Mouse (Mus musculus): ENCODE measurements around the gene Ptprt. TPM values are rescaled to one million over a fixed set of nuclear protein-coding genes. Genes with fewer than 3 reads are reported as not detected.
"Not testable (repeated sequence)": the region's sequence is repeated elsewhere in the genome, so short reads cannot be mapped to it uniquely, and the experiment has no call there.

The Ptprt gene
- polyA plus RNA-seq, 2 experiments from 2014 or later = not detected

GRCm38 (mm10) chr2:161511880-161512570 lies 1148.9 kb downstream of the Ptprt start:
- ATAC-seq = not testable (repeated sequence)

GRCm38 (mm10) chr2:161511101-161511759 lies 1149.7 kb downstream of the Ptprt start:
- no peak for ATAC-seq

DNA sequence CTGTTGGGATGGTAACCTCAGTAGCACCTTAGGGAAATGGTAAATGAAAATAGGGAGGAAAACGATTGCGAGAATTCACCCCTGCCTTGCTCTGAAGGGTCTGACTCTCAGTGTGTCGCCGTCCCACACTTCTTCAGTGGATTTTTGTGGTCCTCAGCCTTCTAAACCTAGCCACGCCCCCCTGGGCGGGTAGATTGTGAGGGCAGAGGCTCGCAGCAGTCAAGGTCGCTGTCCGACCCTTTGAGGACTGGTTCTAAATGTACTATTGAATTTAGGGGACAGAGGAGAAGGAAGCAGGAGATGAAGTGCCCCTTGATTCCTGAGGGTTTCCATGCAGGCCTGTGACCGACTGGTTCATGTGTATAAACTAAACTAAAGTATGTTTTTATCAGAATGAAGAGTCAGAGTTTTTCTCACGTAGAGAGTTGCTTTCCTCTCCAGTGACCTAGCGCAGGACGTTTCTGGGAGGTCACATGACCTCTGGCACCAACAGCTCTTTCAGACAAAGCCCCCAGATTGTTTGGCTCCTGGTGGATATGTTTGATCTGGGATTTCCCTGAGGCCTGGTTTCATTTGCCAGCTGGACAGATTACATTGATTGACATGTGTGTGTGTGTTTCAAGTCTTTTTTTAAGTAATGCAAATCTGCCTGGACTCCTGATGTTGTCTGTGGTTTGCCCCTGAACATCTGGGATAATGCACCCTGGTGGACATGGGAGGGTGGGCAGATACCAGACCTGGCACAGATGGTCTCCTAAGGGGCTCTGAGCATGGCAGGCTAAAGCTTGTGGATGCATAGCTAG lies 1161.6 kb downstream of the Ptprt start:
- no peak for ATAC-seq

- no peak for ATAC-seq
Measured at GRCm38 (mm10) chr2:161498449-161499096, 1162.4 kb downstream of the Ptprt start.

DNA sequence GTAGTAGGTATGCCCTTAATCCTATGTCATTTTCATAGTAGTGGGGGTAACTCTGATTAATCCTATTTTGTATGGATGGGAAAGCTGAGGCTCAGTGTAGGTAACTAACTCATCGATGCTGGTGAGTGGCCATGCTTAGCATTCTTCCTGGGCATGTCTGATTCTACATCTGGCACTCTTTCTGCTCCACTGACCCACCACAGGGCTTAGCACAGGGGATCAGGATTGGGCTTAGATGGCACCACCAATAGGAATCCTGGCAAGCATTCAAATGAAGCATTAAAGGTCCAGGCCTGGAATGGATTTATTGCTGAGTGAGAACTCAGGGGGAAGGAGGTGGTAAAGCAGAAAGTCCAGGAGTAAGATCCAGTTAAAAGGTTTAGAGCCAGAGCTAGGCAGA lies 1179.2 kb downstream of the Ptprt start:
- no peak for ATAC-seq

DNA sequence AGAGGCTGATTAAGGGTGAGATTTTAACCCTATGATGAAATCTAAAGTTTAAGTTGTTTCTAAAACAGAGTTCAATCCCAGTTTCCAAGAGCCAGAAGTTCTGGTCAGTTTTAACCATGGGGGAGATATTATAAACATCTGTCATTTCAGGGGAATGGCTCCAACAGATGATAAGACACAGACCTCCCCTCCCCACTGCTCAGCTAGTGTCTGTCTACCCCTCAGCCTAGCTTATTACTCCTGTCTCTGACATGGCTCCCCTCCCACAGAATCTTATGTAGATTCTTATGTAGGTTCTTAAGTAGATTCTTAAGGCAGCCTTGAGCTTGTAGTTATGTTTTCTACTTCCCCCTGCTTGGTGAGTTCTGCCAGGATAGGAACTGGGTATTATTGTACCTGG lies 1180.5 kb downstream of the Ptprt start:
- no peak for ATAC-seq

All from activated CD4-positive, CD25-positive, alpha-beta regulatory T cell, adult 4 months (primary cell).